Mouse (Mus musculus) liver, embryonic 14 days (tissue): ENCODE results near the gene Cdk5rap1. TPM values are rescaled to one million over a fixed set of nuclear protein-coding genes. Genes with fewer than 3 reads are reported as not detected.

Experiments used
- polyA plus RNA-seq: library from polyadenylated mRNA; depleted of rRNA; stranded (reverse); fragments of >200 nt; gene quantifications from 2 replicates; pipeline ENCODE4 v1.2.3, GENCODE M21; 2012; rRNA removed

Gene Cdk5rap1
- 7.7 and 12.4 TPM in 2 replicates for polyA plus RNA-seq

GRCm38 (mm10) chr2:154372842-154373500 is at the start of gene Cdk5rap1:
TSS of gene Cdk5rap1 (minus strand) at chr2:154373010.

GRCm38 (mm10) chr2:154407643-154408445 is 35.0 kb upstream of the Cdk5rap1 start, which contains the start of gene Snta1:
TSS of gene Snta1 (minus strand) at chr2:154408099.

GRCm38 (mm10) chr2:154306927-154307326 is 65.9 kb downstream of the Cdk5rap1 start, which contains the start of gene Bpifb9b:
TSS of gene Bpifb9b (plus strand) at chr2:154307227.

Other genes starting within 250 kb of the Cdk5rap1 start
- gene Bpifa3, start 242.7 kb downstream of the Cdk5rap1 start, polyA plus RNA-seq, result not detected in 2 replicates
- gene Bpifa1, start 230.1 kb downstream of the Cdk5rap1 start, polyA plus RNA-seq, result 0.05 TPM in 1 of 2 replicates, not detected in the other
- gene Bpifa5, start 210.4 kb downstream of the Cdk5rap1 start, polyA plus RNA-seq, result not detected in 2 replicates
- 0.22 and 0.23 TPM in 2 replicates for gene Bpifb1, start 182.2 kb downstream of the Cdk5rap1 start, polyA plus RNA-seq
- not detected in 2 replicates for gene Bpifb5, start 149.3 kb downstream of the Cdk5rap1 start, polyA plus RNA-seq
- gene Bpifb9a, start 115.2 kb downstream of the Cdk5rap1 start, polyA plus RNA-seq, result not detected in 2 replicates
- gene Bpifb9b, start 65.8 kb downstream of the Cdk5rap1 start, polyA plus RNA-seq, result not detected in 2 replicates
- gene Snta1, start 35.1 kb upstream of the Cdk5rap1 start, polyA plus RNA-seq, result 1.5 TPM in 2 replicates
- 3.8 and 4.3 TPM in 2 replicates for gene Cbfa2t2, start 63.5 kb upstream of the Cdk5rap1 start, polyA plus RNA-seq
- gene 1700003F12Rik, start 174.1 kb upstream of the Cdk5rap1 start, polyA plus RNA-seq, result 0.90 and 1.3 TPM in 2 replicates
- not detected in 2 replicates for gene Actl10, start 178.8 kb upstream of the Cdk5rap1 start, polyA plus RNA-seq
- 0.60 and 1.1 TPM in 2 replicates for gene Necab3, start 185.9 kb upstream of the Cdk5rap1 start, polyA plus RNA-seq
- gene E2f1, start 196.9 kb upstream of the Cdk5rap1 start, polyA plus RNA-seq, result 24.1 and 24.4 TPM in 2 replicates
- 16.6 and 18.4 TPM in 2 replicates for gene Pxmp4, start 230.7 kb upstream of the Cdk5rap1 start, polyA plus RNA-seq
- 3.3 and 3.6 TPM in 2 replicates for gene Zfp341, start 240.3 kb upstream of the Cdk5rap1 start, polyA plus RNA-seq
- gene 4930519P11Rik, start 240.4 kb upstream of the Cdk5rap1 start, polyA plus RNA-seq, result 0.18 and 0.36 TPM in 2 replicates